Mouse (Mus musculus) heart, postnatal 0 days (tissue): ENCODE results near the gene Rasgef1b. TPM values are rescaled to one million over a fixed set of nuclear protein-coding genes. Genes with fewer than 3 reads are reported as not detected.

Experiments used
- ATAC-seq: fragments of 200-750 bp; cut with Nextera tagmentation; 2 replicates; pipeline ENCODE4 v1.8.0; 2017; ENCODE audit warnings: low read depth, moderate number of reproducible peaks, moderate library complexity; ENCODE audit not compliant: insufficient read depth
- DNase-seq: peaks from one replicate; pipeline ENCODE4 v3.0.0-alpha.2; 2016; ENCODE audit warnings: low spot score
- H3K27ac ChIP-seq: fragments of 300-500 bp; sonication (generic); 2 replicates; pipeline ENCODE4 v1.5.1; 2014; ENCODE audit warnings: low read depth, mild to moderate bottlenecking
- H3K27me3 ChIP-seq: fragments of 300-500 bp; sonication (generic); 2 replicates; pipeline ENCODE4 v1.6.1; 2014; ENCODE audit warnings: low read length, mixed read lengths; ENCODE audit not compliant: control insufficient read depth, insufficient read depth
- H3K36me3 ChIP-seq: fragments of 300-500 bp; sonication (generic); replicated peaks from 2 replicates; pipeline ENCODE4 v1.6.1; 2014; ENCODE audit warnings: low read length, mixed read lengths; ENCODE audit not compliant: control insufficient read depth, insufficient read depth
- H3K4me1 ChIP-seq: fragments of 300-500 bp; sonication (generic); 2 replicates; pipeline ENCODE4 v1.6.1; 2014; ENCODE audit warnings: antibody characterized with exemption; ENCODE audit not compliant: control insufficient read depth, insufficient read depth
- H3K4me2 ChIP-seq: fragments of 300-500 bp; sonication (generic); 2 replicates; pipeline ENCODE4 v1.6.1; 2014; ENCODE audit warnings: low read depth, mild to moderate bottlenecking, low read length, moderate library complexity
- H3K4me3 ChIP-seq: fragments of 300-500 bp; sonication (generic); 2 replicates; pipeline ENCODE4 v1.5.1; 2014; ENCODE audit warnings: low read depth, low read length
- H3K9ac ChIP-seq: fragments of 300-500 bp; sonication (generic); replicated peaks from 2 replicates; pipeline ENCODE4 v1.6.1; 2014; ENCODE audit warnings: low read depth, low read length, mixed read lengths
- H3K9me3 ChIP-seq: fragments of 300-500 bp; sonication (generic); replicated peaks from 2 replicates; pipeline ENCODE4 v1.6.1; 2016; ENCODE audit warnings: low read length; ENCODE audit not compliant: control insufficient read depth
- CTCF ChIP-seq: IDR thresholded peaks from 2 replicates; pipeline ENCODE4 v1.5.1; 2016; ENCODE audit warnings: antibody characterized with exemption, control low read depth, low read depth
- EP300 ChIP-seq: IDR thresholded peaks from 2 replicates; pipeline ENCODE4 v1.6.1; 2016; ENCODE audit warnings: antibody characterized with exemption, low read depth
- WGBS: fragments of 180-500 bp; shearing (Covaris S2); extraction: QIAGEN DNeasy Blood & Tissue Kit; methylation state at CpG from one replicate; pipeline ENCODE4 v1.1.7; 2014; 5-methylcytosine and 5-hydroxymethylcytosine counted together
- polyA plus RNA-seq: library from polyadenylated mRNA; unstranded; fragments of >200 nt; fragmentation: Nextera tagmentation; extraction: Ambion mirVana; gene quantifications from 2 replicates; pipeline ENCODE4 v1.2.1, GENCODE M21; 2015
- total RNA-seq: library from RNA; depleted of rRNA; stranded (reverse); fragments of >200 nt; gene quantifications from 2 replicates; pipeline ENCODE4 v1.2.3, GENCODE M21; 2014; ENCODE audit warnings: low replicate concordance

Gene Rasgef1b
- total and polyA plus RNA-seq, 2 experiments from 2014 or later, result 19.0 to 29.8 TPM

GRCm38 (mm10) chr5:99385737-99386136, 343.1 kb downstream of the Rasgef1b start:
- Histone ChIP-seq H3K27ac (no peak overlapping the region), H3K27me3 (no peaks in the 10 kb centered on the region), H3K4me2 (no peak overlapping the region), H3K9me3 (no peaks in the 10 kb centered on the region), H3K4me3 (no peak overlapping the region), H3K4me1 (peaks cover 4% of the 10 kb centered on the region; the same call in 1 of the 2 replicates), H3K36me3 (no peaks in the 10 kb centered on the region), H3K9ac (no peak overlapping the region)
- WGBS, result 87% methylated on average over 8 of the region's 8 CpGs
- no peak for ATAC-seq
- no peak for DNase-seq
- TF ChIP-seq EP300 (no peak), CTCF (no peak)

- H3K36me3 ChIP-seq, result no peaks in the 10 kb centered on the region
- H3K9me3 ChIP-seq, result no peaks in the 10 kb centered on the region
- TF ChIP-seq CTCF (no peak), EP300 (no peak)
- H3K27ac ChIP-seq, result no peak overlapping the region
- no peak overlapping the region for H3K9ac ChIP-seq
- 57% methylated on average over 1 of the region's 1 CpGs for WGBS
- no peak overlapping the region for H3K4me3 ChIP-seq
- no peak overlapping the region for H3K4me2 ChIP-seq
- peaks cover 10% of the 10 kb centered on the region; the same call in 1 of the 2 replicates for H3K4me1 ChIP-seq
- DNase-seq (no peak), ATAC-seq (no peak)
- no peaks in the 10 kb centered on the region for H3K27me3 ChIP-seq
These were observed 343.8 kb downstream of the Rasgef1b start for GRCm38 (mm10) chr5:99385090-99385489.

- H3K27ac ChIP-seq, result no peak overlapping the region
- H3K36me3 ChIP-seq, result no peaks in the 10 kb centered on the region
- 74% methylated on average over 13 of the region's 13 CpGs for WGBS
- H3K9ac ChIP-seq, result no peak overlapping the region
- H3K4me3 ChIP-seq, result no peak overlapping the region
- ATAC-seq (no peak), DNase-seq (no peak)
- TF ChIP-seq EP300 (no peak), CTCF (no peak)
- no peaks in the 10 kb centered on the region for H3K9me3 ChIP-seq
- peaks cover 12% of the 10 kb centered on the region; the same call in 1 of the 2 replicates for H3K4me1 ChIP-seq
- H3K4me2 ChIP-seq, result no peak overlapping the region
- H3K27me3 ChIP-seq, result no peaks in the 10 kb centered on the region
These were observed 345.0 kb downstream of the Rasgef1b start for GRCm38 (mm10) chr5:99383783-99384281.

GRCm38 (mm10) chr5:99382786-99383185, 346.1 kb downstream of the Rasgef1b start:
- ATAC-seq (no peak), DNase-seq (no peak)
- no peaks in the 10 kb centered on the region for H3K36me3 ChIP-seq
- H3K9me3 ChIP-seq, result no peaks in the 10 kb centered on the region
- no peak overlapping the region for H3K27ac ChIP-seq
- TF ChIP-seq EP300 (no peak), CTCF (no peak)
- no peak overlapping the region for H3K9ac ChIP-seq
- no peak overlapping the region for H3K4me2 ChIP-seq
- WGBS, result 87% methylated on average over 5 of the region's 5 CpGs
- H3K27me3 ChIP-seq, result no peaks in the 10 kb centered on the region
- no peak overlapping the region for H3K4me3 ChIP-seq
- peaks cover 12% of the 10 kb centered on the region; the same call in 1 of the 2 replicates for H3K4me1 ChIP-seq

- no peak for TF ChIP-seq EP300
- TF ChIP-seq CTCF, result no peak
- Histone ChIP-seq H3K4me2 (no peak overlapping the region), H3K4me1 (peaks cover 12% of the 10 kb centered on the region; the same call in 1 of the 2 replicates), H3K27me3 (no peaks in the 10 kb centered on the region), H3K9me3 (no peaks in the 10 kb centered on the region), H3K27ac (no peak overlapping the region), H3K9ac (no peak overlapping the region), H3K36me3 (no peaks in the 10 kb centered on the region), H3K4me3 (no peak overlapping the region)
- DNase-seq (no peak), ATAC-seq (no peak)
- 92% methylated on average over 2 of the region's 2 CpGs for WGBS
These were observed 347.2 kb downstream of the Rasgef1b start for GRCm38 (mm10) chr5:99381639-99382038.

- WGBS, result 84% methylated on average over 9 of the region's 9 CpGs
- Histone ChIP-seq H3K4me3 (no peak overlapping the region), H3K4me2 (no peak overlapping the region), H3K27me3 (no peaks in the 10 kb centered on the region), H3K4me1 (peaks cover 12% of the 10 kb centered on the region; the same call in 1 of the 2 replicates), H3K36me3 (no peaks in the 10 kb centered on the region), H3K9me3 (no peaks in the 10 kb centered on the region), H3K9ac (no peak overlapping the region), H3K27ac (no peak overlapping the region)
- TF ChIP-seq EP300 (no peak), CTCF (no peak)
- ATAC-seq (no peak), DNase-seq (no peak)
These were observed 348.0 kb downstream of the Rasgef1b start for GRCm38 (mm10) chr5:99380882-99381281.
